Mouse (Mus musculus): ENCODE measurements around the gene Ugt1a7c. TPM values are rescaled to one million over a fixed set of nuclear protein-coding genes. Genes with fewer than 3 reads are reported as not detected.
A peak's percentile ranks its signal among the peaks of the same experiment; 100 is the strongest.

The Ugt1a7c gene
- polyA plus RNA-seq, 1 experiment from 2014 or later, result 33.9 TPM

DNA sequence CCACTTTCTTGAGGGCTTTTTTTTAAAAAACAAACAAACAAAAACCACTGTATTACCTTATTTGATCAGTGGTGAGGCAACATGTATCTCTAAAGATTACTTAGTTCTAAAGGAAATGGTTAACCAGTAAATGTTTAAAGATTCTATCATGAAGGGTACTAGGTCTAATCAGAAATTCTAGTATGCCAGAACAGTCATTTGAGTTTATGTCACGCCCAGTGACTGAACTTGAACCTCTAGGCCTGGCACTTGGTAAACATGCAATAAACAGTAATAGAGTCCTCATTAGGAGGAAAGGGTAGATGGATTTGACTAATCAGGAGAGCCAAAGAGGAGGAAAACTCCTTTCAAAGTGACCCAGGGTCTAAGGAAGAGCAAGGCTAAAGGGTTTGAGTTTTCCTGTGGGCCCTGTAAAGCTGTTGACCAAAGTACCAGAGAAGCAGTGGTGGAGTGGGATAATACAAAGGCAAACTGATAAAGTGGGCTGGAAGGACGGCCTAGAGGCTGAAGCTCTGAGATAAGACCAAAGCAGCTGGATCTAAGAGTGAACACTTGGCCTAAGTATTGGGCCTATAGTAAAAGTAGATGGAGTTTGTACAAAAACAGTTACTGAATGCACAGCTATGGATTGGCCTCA is 112.1 kb downstream of the Ugt1a7c start:
- WGBS, result 69% methylated on average over 2 of the region's 2 CpGs
- DNase-seq (ENCODE audit: low spot score) (no peak), ATAC-seq (ENCODE audit: low FRiP score, low TSS enrichment) (0 out of 2 replicates have a peak, but pooled peaks have one; percentile 32)
- H3K4me1 ChIP-seq (replicated peaks; ENCODE audit: control insufficient read depth, insufficient read depth), result no peaks in the 10 kb centered on the region
- H3K4me3 ChIP-seq (ENCODE audit: low read depth, low read length), result no peak overlapping the region
- no peak overlapping the region for H3K4me2 ChIP-seq (replicated peaks; ENCODE audit: low read depth)
- no peaks in the 10 kb centered on the region for H3K36me3 ChIP-seq (ENCODE audit: control insufficient read depth, insufficient read depth, low read length)
- no peak overlapping the region for H3K9ac ChIP-seq (ENCODE audit: low read length)
- H3K27ac ChIP-seq (replicated peaks), result no peak overlapping the region
- H3K9me3 ChIP-seq (ENCODE audit: control insufficient read depth, low read length), result peaks cover 7% of the 10 kb centered on the region
- H3K27me3 ChIP-seq (ENCODE audit: control insufficient read depth, insufficient read depth, low read length), result no peaks in the 10 kb centered on the region
- TF ChIP-seq EP300 (optimal IDR thresholded peaks at IDR 0.05), result no peak

DNA sequence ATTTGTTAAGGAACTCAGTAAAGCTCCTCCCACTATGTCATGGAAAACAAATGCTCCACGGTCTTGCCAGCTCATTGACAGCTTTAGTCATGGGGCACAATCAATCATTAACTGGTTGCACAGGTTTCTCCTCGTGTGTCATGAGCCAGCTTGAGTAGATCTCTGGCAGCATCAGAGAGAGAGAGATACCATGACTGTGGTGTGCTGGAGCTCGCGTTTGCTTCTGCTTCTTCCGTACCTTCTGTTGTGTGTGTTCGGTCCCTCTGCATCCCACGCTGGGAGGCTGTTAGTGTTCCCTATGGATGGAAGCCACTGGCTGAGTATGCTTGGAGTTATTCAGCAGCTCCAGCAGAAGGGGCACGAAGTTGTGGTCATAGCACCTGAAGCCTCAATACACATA is 117.0 kb downstream of the Ugt1a7c start, which contains the start of gene Ugt1a1:
TSS of gene Ugt1a1 (plus strand) at position 148 of the 400 bp plus-strand sequence.
- no peak within 1 kb of the TSS for H3K4me2 ChIP-seq (replicated peaks; ENCODE audit: low read depth)
- no peak within 1 kb of the TSS for H3K9ac ChIP-seq (ENCODE audit: low read length)
- H3K36me3 ChIP-seq (ENCODE audit: control insufficient read depth, insufficient read depth, low read length), result no peaks in the 10 kb centered on the region
- H3K4me3 ChIP-seq (ENCODE audit: low read depth, low read length), result no peak within 1 kb of the TSS
- peak; percentile 62 for DNase-seq (ENCODE audit: low spot score)
- 66% methylated on average over 8 of the region's 8 CpGs for WGBS
- no peak for TF ChIP-seq CTCF (IDR thresholded peaks at IDR 0.05; ENCODE audit: low read depth)
- no peak for TF ChIP-seq EP300 (optimal IDR thresholded peaks at IDR 0.05)
- H3K4me1 ChIP-seq (replicated peaks; ENCODE audit: control insufficient read depth, insufficient read depth), result no peaks in the 10 kb centered on the region
- ATAC-seq (ENCODE audit: low FRiP score, low TSS enrichment), result peak; percentile 65
- H3K27me3 ChIP-seq (ENCODE audit: control insufficient read depth, insufficient read depth, low read length), result no peaks in the 10 kb centered on the region
- H3K27ac ChIP-seq (replicated peaks), result no peak within 1 kb of the TSS; the same call in 1 of the 2 replicates
- peaks cover 24% of the 10 kb centered on the region for H3K9me3 ChIP-seq (ENCODE audit: control insufficient read depth, low read length)

DNA sequence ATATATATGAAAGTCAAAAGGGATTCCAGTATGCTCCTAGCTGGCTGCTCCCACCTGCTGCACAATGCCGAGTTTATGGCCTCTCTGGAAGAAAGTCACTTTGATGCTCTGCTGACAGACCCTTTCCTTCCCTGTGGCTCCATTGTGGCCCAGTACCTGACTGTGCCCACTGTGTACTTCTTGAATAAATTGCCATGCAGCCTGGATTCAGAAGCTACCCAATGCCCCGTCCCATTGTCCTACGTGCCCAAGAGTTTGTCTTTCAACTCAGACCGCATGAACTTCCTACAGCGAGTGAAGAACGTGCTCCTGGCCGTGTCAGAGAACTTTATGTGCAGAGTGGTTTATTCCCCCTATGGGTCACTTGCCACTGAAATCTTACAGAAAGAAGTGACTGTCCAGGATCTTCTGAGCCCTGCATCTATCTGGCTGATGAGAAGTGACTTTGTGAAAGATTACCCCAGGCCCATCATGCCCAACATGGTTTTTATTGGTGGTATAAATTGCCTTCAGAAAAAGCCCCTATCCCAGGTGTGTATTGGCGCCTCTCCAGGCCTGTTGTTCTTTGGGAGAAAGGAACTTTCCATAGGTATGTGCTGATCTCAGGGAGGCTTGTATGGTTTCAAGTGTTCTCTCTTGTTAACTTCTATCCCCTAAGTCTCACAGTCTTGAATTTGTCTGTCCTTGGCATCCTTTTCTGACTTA is 117.6 kb downstream of the Ugt1a7c start:
- TF ChIP-seq EP300 (optimal IDR thresholded peaks at IDR 0.05) (no peak), CTCF (IDR thresholded peaks at IDR 0.05; ENCODE audit: low read depth) (no peak)
- Histone ChIP-seq H3K9me3 (ENCODE audit: control insufficient read depth, low read length) (peaks cover 30% of the 10 kb centered on the region), H3K36me3 (ENCODE audit: control insufficient read depth, insufficient read depth, low read length) (no peaks in the 10 kb centered on the region), H3K27me3 (ENCODE audit: control insufficient read depth, insufficient read depth, low read length) (no peaks in the 10 kb centered on the region), H3K4me1 (replicated peaks; ENCODE audit: control insufficient read depth, insufficient read depth) (no peaks in the 10 kb centered on the region), H3K4me3 (ENCODE audit: low read depth, low read length) (no peak overlapping the region), H3K9ac (ENCODE audit: low read length) (no peak overlapping the region), H3K4me2 (replicated peaks; ENCODE audit: low read depth) (no peak overlapping the region), H3K27ac (replicated peaks) (no peak overlapping the region)
- WGBS, result 58% methylated on average over 8 of the region's 8 CpGs
- ATAC-seq (ENCODE audit: low FRiP score, low TSS enrichment), result 0 out of 2 replicates have a peak, but pooled peaks have one; percentile 3
- DNase-seq (ENCODE audit: low spot score), result no peak

DNA sequence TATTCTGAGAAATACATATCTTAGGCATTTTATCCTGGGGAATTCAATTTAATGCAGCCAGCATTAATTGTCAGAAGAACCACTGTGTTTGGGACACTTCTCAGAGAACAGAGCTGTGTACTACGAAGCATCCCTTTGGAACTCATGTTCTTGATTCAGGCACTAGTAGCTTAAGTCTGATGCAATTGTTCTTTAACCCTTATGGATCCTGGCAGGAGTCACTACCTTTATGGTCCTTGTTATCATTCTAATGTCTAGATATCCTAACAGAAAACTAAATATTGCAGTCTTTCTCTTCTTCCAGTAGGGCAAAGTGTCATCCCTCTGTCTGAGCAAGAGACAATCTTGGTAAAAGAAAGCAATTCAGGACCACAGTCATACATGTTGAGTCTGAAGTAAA is 118.2 kb downstream of the Ugt1a7c start:
- Histone ChIP-seq H3K9ac (ENCODE audit: low read length) (no peak overlapping the region), H3K27me3 (ENCODE audit: control insufficient read depth, insufficient read depth, low read length) (no peaks in the 10 kb centered on the region), H3K4me2 (replicated peaks; ENCODE audit: low read depth) (no peak overlapping the region), H3K9me3 (ENCODE audit: control insufficient read depth, low read length) (peaks cover 30% of the 10 kb centered on the region), H3K27ac (replicated peaks) (no peak overlapping the region), H3K36me3 (ENCODE audit: control insufficient read depth, insufficient read depth, low read length) (no peaks in the 10 kb centered on the region), H3K4me3 (ENCODE audit: low read depth, low read length) (no peak overlapping the region), H3K4me1 (replicated peaks; ENCODE audit: control insufficient read depth, insufficient read depth) (no peaks in the 10 kb centered on the region)
- TF ChIP-seq CTCF (IDR thresholded peaks at IDR 0.05; ENCODE audit: low read depth), result no peak
- no peak for TF ChIP-seq EP300 (optimal IDR thresholded peaks at IDR 0.05)
- 69% methylated on average over 1 of the region's 1 CpGs for WGBS
- DNase-seq (ENCODE audit: low spot score) (no peak), ATAC-seq (ENCODE audit: low FRiP score, low TSS enrichment) (no peak)

DNA sequence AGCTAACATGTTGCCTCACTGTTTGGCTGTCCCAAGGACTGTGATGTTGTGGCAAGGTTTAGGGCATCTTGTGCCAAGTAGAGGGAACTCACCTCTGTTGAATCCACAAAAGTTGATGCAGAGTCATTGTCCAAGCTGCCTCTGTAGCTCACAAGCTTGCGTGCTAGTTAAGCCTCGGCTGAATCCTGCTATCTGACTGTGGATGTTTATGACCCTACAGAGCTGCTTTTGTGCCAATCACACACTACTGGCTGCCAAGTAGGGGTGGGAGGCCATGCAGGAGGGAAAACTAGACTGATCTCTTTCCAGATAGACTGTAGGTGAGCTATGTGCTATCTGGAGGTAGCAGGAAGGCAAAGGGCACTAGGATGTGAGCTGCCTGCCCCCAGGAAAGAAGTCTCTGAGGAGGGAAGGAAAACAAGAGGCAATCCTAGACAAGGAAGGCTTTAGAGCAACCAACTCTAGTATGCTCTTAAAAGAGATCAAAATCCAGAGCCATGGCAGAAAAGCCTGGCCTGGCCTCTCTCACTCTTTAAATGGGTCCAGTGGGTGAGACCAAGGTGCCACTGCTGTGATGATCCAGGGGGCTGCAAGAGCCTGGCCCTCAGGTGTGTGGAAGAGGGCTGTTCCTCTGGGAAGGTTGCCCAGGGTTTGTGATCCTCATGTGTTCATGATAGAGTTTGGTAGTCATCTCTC is 119.1 kb downstream of the Ugt1a7c start:
- no peak overlapping the region for H3K27ac ChIP-seq (replicated peaks)
- ATAC-seq (ENCODE audit: low FRiP score, low TSS enrichment) (peak; percentile 13; the same call in 1 of the 2 replicates), DNase-seq (ENCODE audit: low spot score) (peak; percentile 42)
- H3K27me3 ChIP-seq (ENCODE audit: control insufficient read depth, insufficient read depth, low read length), result no peaks in the 10 kb centered on the region
- 78% methylated on average over 2 of the region's 2 CpGs for WGBS
- no peak overlapping the region for H3K9ac ChIP-seq (ENCODE audit: low read length)
- H3K4me1 ChIP-seq (replicated peaks; ENCODE audit: control insufficient read depth, insufficient read depth), result no peaks in the 10 kb centered on the region
- TF ChIP-seq CTCF (IDR thresholded peaks at IDR 0.05; ENCODE audit: low read depth), result no peak
- TF ChIP-seq EP300 (optimal IDR thresholded peaks at IDR 0.05), result no peak
- no peak overlapping the region for H3K4me3 ChIP-seq (ENCODE audit: low read depth, low read length)
- peaks cover 30% of the 10 kb centered on the region for H3K9me3 ChIP-seq (ENCODE audit: control insufficient read depth, low read length)
- H3K4me2 ChIP-seq (replicated peaks; ENCODE audit: low read depth), result no peak overlapping the region
- no peaks in the 10 kb centered on the region for H3K36me3 ChIP-seq (ENCODE audit: control insufficient read depth, insufficient read depth, low read length)

Data from stomach, postnatal 0 days (tissue).